Mouse (Mus musculus): Measurements from ENCODE around the gene Aqp12.

The Aqp12 gene

GRCm38 (mm10) chr1:93018716-93019115 is 12.6 kb downstream of the Aqp12 start:
- DNase-seq, result no peak

- DNase-seq, result no peak
Observed at GRCm38 (mm10) chr1:93020602-93021001, 14.5 kb downstream of the Aqp12 start.

- no peak for DNase-seq
Observed at GRCm38 (mm10) chr1:93026600-93026999, 20.5 kb downstream of the Aqp12 start.

- DNase-seq, result no peak
Observed at GRCm38 (mm10) chr1:93029387-93029786, 23.3 kb downstream of the Aqp12 start.

GRCm38 (mm10) chr1:93030060-93030459 is 23.9 kb downstream of the Aqp12 start:
- no peak for DNase-seq

GRCm38 (mm10) chr1:93031199-93031598 is 25.1 kb downstream of the Aqp12 start:
- no peak for DNase-seq

- DNase-seq, result no peak
Observed at GRCm38 (mm10) chr1:93033989-93034388, 27.9 kb downstream of the Aqp12 start.

- DNase-seq, result no peak
Observed at GRCm38 (mm10) chr1:93035981-93036380, 29.8 kb downstream of the Aqp12 start.

- DNase-seq, result no peak
Observed at GRCm38 (mm10) chr1:93046153-93046789, 40.1 kb downstream of the Aqp12 start.

- DNase-seq, result no peak
Observed at GRCm38 (mm10) chr1:93050071-93050470, 43.9 kb downstream of the Aqp12 start.

GRCm38 (mm10) chr1:93051124-93051833 is 45.1 kb downstream of the Aqp12 start:
- no peak for DNase-seq

All from thymus, postnatal 14 days (tissue).